Mouse (Mus musculus) cerebellum, postnatal 36 days (tissue): ENCODE results near the gene Erc2.
"Not testable (repeated sequence)": the region's sequence is repeated elsewhere in the genome, so short reads cannot be mapped to it uniquely, and the experiment has no call there.

Experiments
- DNase-seq, 2 experiments: peaks; one replicate each; pipeline ENCODE4 v3.0.0; 2021 to 2022; ENCODE audit warnings: mixed read lengths in 2 of 2

Erc2 gene

DNA sequence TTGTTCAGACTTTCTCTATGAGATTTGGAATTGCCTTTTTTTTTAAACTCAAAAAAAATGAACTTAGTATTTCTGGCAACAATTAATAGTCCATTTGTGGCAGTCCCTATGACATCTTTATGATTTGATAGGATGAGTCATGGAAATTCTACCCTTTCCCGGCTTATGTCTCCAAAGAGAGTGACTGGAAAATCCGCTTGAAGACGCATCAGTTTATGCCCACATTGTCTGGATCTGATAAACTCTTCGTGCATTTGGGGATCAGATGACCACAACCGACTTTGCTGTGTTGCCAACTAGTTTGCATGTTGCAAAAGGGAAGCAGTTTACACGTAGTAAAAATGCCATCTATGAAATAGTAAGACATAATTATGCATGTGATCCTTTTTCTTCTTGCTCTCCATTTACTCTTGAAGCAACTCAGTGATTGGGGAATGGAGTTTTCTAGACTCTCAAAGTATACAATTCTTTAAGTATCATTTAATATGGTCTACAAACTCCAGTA lies 215.4 kb downstream of the Erc2 start:
- no peak for DNase-seq

DNA sequence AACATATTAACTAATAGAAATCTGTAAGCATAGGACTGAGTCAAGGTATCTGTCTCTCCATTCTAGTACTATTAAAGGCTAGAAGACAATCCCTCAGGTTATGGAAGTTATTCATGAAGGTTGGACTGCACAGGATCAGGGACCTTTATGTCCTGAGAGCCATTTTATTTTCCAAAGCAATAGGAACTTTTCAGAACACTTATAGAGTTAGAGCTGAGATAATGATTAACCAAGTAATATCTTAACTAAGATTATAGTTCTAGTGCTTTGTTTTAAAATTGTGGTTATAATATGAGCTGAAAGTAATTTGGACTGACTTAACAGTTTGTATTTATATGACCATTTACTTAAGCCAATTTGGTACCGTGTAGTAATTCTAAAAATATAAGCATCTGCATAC lies 217.9 kb downstream of the Erc2 start:
- no peak for DNase-seq

DNA sequence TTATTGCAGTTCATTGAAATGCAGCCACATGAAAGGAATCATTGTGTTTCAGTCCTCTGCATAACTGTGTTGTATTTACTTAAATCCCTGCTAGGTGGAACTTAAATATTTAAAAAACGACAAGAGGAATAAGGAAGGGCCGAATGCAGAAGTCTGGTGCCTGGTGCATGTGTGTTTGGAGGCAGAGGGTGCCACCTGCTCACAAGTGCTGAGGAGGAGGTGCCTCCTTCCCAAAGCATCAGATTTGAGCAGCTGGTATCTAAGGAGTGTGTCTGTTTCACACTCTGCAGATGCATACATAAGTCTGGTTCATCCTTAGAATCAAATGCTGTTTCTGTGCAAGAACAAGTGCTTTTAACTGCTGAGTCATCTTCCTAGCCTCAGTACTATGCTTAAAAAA lies 224.6 kb downstream of the Erc2 start:
- DNase-seq = no peak

DNA sequence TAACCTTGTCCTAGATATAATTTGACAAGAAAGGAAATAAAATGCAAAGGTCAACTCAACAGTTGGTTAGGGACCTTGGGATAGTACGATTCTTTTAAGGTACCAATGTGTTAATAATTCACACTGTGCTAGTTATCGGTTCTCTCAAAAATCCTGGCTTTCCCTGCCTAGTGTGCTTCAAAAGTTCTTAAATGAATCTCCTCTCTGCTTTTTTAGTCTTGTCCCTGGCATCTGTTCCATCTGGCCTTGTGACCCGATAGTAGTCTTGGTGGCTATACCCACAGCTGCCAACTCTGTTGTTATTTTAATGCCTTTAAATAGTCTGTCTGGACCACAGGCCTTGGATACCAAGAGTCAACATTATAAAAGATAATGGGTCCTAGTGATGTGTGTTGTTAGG lies 225.1 kb downstream of the Erc2 start:
- DNase-seq = no peak

DNA sequence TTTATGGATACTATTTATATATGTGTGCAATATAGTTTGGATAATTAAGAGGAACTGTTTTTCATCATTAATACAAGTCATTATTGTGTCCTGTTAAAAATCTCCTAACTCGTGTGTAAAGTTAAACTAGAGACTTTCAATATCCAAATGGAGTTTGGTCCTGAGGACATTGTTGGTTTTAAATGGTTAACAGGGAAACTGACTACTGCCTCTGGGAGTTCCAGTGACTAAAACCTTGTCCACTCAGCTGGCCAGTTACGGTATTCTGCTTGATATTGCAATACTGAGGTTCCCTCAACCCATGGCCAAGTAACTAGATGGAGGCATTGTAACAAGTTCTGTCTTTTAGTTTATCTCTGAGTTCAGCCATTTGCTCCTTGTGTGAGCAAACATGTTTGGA lies 229.0 kb downstream of the Erc2 start:
- no peak for DNase-seq

DNA sequence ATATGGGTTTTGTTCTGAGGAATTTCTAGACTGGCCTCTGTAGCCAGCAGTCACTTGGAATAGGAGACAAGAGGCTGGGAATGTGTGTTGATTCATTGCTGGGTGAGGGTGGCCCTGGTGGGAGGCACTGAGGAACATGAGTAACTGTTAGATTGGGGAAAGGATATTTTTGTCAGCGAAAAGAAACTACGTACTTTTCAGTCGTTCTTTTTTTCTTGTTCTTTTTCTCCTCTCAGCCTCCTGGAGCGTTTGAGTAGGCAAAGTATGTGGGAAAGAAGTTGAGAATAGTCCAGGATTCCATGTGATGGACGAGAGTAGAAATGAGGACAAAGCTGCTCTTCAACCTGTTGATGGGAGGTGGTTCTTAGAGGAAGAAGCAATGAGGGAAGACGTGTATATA lies 230.4 kb downstream of the Erc2 start:
- DNase-seq = no peak

DNA sequence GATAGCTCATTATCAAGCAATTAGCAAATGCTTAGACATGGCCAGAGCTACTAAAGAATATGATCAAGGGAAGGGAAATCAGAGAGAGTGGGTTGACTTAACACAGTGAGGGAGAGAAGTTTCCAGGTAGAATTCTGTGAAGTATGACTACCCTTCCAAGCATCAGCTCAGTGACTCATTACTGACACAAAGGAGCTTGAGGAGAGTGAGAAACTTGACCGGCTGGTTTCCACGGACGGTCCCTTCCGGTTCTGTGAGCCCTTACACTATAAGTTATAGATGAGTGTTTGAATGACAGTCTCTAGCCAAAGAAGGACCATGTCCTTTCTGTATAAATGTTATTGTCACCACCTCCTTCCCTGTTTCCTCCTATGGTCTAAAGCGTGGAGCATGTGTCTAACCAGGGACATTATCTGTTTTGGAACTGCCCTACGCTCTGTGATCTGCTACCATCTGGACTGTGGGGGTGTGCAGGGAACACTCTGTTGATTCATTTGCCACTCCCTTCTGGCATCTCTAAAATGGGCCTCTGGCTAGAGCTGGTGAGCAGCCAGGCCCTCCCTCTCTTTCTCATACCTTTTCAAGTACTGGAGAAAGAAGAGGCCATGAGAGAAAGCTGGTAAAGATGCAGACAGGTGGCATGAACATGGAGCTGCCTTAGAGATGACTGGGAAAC lies 238.3 kb downstream of the Erc2 start:
- peak; percentile 48 to 54 for DNase-seq

DNA sequence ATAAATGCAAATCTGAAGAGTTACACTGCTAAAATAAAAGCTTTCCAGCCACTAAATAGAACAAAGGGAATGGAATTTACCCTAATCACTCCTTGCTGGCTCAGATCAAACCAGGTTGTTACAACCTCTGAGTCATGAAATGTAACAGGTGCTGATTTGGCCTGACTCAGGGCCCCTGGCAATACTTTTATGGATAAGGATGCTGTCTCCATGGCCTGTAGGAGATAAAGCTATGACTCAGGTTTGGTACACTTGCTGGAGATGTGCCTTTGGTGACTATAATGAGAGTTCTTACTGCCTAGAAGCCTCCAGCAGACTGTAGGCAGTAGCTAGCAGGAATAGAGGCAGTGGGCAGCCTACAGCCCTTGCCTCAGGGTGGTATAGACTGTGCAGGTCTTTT lies 240.1 kb downstream of the Erc2 start:
- DNase-seq = peak in 1 of 2 experiments; percentile 20

DNA sequence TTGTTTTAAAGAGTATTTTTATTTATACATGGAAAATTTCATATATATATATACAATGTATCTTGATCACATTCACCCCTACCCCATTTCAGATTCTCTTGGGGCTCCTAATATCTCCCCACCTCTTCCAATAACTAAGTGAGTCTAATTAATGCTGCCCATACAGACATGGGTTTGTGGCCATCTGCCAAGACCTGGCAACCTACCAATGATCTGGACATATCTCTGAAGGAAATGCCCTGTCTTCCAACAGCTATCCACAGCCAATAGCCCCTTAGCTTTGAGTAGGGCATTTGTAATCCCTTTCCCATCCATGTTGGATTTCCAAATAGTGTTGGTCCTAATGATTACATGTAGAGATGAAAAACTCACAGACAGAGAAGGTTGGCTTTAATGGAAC lies 245.2 kb downstream of the Erc2 start:
- peak; percentile 44 to 45 for DNase-seq

DNA sequence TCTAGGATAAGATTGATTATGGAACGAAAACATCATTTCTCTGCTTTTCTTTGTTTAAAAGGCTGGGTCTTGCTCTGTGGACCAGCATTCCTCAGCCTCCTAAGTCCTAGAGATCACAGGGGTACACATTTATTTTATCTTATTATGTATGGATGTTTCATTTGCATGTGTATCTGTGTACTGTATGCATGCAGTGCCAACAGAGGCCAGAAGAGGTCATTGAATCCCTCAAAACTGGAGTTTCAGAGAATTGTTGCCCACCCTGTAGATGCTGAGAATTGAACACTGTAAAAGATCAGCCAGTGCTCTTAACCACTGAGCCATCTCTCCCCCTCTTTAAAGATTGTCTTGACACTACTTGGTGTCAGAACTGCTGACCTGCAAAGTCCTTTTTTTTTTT lies 251.4 kb downstream of the Erc2 start:
- no peak for DNase-seq

DNA sequence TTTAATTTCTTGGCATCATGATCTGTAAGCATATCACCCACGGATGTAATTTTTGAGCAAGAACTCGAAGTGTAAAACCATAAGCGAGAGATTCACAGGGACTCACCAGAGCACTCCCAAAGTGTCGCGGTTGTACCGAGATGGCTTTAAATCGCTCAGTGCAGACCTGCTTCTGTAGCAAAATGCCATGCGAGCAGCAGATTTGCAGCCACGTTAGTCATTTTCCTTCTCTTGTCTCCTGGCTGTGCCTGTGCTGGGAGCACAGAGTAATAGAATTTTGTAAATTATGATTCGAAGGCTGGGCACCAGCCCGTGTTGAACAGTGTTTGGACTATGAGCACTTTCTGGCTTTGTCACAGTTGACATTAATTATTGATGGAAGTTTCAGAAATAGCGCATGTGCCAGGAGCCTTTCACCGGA lies 253.8 kb downstream of the Erc2 start:
- no peak for DNase-seq

DNA sequence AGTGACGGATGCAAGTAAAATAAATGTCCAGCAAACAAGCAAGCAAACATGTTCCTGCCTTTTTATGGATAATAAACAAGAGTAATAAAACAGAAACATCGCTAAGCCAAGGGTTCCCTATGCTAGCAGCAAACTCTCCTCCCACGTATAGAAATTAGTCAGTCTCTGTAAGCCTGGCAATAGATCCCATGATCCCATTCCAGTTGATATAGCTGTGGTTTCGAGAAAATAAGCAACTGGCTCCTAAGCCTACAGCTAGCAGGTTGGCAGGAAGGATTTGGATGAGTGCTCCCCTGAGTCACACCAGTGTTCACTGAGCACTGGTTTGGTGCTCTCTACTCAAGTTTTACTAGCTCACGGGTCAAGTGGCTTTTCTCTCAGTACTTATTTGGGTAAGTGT lies 259.7 kb downstream of the Erc2 start:
- DNase-seq = no peak

DNA sequence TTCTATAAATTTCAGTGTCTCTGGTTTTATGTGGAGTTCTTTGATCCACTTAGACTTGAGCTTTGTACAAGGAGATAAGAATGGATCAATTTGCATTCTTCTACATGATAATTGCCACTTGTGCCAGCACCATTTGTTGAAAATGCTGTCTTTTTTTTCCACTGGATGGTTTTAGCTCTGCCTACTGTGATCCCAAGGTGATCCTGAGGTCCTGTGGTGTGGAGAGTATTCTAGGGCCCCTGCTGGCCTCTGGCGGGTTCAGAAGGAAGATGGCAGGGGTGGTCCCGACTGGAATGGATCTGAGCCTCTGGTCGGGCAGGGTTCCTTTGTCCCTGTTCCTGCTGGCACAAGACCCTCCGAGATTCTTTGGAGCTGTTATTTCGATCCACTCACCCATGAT lies 264.1 kb downstream of the Erc2 start:
- not testable (repeated sequence) for DNase-seq

DNA sequence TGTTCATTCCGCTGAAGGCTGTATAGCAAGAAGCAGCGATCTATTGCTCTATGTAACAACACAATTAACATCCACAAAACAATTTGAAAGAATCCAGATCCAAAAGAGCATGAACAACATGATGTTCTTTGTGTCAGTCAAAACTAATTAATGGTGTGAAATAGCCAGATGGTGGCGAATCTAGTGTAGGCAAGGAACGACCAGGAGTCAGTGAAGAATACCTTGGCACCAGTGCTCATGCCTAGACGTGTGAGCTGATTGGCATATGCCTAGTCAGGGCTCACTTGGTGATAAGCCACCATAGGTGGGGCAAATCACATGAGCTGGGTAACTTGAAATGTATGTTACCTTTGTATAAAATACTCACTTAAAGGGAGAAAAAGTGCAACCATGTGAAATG lies 265.3 kb downstream of the Erc2 start:
- no peak for DNase-seq

DNA sequence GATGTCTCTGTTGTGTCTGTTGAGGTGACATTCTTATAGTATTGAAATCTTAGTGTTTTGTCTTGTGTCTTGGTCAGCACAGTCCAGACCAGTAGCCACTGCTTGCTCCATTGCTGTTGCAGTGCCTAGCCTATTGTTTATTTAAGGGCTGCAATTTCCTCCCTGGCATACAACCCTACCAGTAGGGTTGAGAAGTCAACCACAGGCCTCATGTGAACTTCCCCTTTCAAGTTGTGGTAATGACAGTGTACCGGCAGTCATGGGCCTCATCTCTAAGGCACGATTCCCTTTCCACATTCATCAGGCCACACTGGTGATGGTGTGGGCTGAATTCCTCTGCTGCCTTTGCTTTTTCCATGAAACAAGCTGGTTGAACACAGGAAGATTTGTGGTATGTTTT lies 267.4 kb downstream of the Erc2 start:
- no peak for DNase-seq

DNA sequence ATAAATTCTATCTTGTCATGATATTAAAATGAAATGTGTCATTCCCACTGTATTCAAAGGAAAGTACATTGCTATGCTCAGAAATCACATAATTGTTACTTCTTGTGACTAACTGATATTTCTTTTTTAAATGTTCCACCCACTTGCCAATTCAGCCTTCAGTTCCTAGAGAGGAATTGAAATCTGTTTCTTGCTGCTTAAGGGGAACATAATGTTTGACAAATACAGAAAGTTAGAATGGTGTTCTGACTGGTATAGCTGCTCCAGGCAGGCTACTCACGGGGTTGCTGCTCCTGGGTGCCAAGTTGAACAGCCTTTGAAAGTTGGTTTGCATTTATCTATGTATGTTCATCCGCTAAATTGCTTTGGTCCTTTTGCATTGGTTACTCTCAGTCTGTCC lies 270.2 kb downstream of the Erc2 start:
- DNase-seq = no peak

DNA sequence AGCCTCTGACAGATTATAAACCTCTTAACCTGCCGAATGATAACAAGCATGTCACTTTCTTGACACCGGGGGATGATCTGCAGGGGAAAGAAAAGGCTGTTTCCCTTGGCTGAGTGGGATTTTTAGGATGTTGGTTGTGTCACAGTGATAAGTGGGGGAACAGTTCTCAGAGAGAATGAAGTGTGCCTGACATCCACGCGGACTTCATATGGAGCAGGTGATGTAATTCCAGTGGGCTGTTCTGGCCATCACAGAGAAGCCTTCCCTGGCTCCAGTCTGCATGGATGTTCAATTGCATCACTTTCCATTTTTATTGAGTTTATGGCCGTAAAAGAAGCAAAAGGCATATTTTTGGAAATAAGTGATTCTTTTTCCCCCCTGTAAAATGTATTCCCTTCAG lies 279.5 kb downstream of the Erc2 start:
- no peak for DNase-seq

DNA sequence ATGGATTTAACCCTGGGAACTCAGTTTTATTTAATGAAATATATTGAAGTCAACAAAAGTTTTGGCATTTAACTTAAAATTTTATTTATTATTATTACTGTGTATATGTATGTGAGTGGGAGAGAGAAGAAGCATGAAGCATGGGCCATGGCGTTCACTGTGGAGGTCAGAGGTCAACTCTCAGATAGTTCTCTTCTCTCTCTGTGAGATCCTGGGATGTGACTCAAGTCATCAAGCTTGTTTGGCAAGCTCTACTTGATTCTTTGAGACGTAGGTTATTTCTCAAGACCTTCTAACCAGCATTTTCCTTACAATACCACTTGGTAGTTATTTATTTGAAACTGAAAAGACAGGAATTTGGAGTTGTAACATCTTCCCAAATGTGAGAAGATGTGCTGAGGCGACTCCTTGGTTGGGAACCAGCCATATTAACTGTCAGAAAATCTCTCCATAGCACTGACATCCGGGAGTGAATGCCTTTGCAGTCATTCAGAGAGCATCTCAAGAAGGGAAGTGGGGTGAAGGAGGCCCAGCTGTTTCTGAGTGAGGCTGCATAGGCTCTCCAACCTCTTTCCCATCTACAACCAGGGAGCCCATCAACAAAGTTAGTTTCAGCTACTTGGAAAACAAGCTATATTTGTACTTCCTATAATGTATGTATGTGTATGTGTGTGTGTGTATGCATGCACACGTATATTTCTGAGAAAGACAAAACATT lies 299.6 kb downstream of the Erc2 start:
- DNase-seq = no peak

DNA sequence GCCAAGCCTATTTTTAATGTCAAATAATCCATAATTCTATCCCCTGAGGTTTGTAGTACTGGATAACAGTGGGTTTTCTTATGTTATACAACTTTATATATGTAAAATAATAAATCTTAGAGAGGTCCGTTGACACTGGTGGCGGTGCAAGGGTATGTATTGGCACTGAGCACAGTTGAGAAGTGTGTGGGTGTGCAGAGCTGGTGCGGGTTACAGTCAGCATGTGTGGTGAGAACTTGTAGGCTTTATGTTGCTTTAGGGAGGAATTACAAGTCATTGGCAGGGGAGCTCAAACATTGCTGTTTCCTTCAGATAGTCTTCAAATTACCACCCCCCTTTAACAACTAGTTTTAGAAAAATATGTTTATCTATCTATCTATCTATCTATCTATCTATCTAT lies 305.1 kb downstream of the Erc2 start:
- DNase-seq = no peak

DNA sequence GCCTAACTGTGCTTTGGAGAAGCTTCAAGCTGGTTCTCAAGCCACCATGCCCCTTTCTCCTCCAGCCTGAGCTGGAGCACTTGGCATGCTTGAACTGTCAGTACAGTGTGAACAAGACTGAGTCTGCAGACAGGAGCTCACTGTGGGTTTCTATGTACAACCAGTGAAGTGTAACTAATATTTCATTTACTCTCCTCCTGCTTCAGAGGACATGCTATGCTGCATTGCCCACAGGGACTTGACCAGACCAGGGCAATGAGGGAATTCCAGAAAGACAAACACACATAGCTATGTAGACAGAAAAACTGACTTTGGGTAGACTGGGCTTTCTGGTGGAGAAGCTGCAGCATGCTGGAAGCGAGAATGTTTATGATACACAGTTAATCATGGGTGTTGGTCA lies 311.3 kb downstream of the Erc2 start:
- DNase-seq = no peak

DNA sequence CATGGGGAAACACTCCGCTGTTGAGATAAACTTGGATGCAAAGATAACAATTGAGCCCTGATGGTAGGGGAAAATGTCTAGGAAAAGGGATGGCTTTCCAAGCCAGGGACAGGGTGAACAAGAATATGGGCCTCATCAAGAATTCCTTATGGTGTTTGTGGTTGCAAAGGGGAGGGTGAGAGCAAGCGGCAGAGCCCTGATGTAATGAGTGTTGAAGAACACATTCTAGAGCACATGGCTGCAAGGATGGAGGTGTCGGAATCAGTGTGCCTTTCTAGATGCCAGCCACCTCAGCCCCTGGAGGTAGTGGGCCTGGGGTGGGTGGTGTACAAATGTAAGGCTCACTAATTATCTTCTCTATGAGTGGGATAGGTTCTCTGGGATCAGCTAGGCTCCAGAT lies 313.5 kb downstream of the Erc2 start:
- DNase-seq = no peak

DNA sequence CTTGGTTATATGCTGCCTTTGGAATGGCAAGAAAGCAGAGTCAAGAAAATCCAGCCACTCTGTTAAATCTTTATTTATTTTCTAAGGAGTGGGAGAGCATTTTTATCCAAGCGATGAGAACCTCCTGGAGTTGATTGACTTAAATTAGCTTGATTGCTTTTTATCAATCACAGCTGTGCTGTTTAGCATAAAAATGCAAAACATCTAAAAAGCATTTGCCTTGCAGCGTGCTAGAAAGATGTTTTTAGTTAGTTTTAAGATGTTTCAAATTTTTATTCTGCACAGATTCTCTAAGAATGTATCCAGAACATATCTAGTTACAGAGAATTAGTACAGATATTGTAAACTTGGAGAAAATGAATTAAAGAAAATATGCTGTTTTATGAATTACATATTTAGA lies 315.7 kb downstream of the Erc2 start:
- no peak for DNase-seq

DNA sequence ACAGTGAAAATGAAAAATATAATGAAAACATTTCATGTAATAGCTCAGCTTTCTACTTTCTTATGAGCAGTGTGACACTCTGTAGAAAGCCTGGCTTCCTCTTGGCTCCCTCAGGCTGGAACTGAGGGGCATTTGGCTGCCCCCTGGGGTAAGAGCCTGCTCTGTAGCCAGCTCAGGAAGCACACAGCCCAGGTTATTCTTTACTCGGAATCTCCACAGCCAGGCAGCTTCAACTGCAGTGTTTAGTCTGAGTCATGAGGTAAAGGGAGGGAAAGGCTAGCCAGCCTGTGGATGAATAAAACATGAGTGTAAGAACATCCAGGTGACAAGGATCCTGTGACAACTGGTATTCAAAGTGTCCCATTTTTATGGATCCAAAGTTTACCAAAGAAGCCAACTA lies 323.0 kb downstream of the Erc2 start:
- peak; percentile 20 to 38 for DNase-seq

DNA sequence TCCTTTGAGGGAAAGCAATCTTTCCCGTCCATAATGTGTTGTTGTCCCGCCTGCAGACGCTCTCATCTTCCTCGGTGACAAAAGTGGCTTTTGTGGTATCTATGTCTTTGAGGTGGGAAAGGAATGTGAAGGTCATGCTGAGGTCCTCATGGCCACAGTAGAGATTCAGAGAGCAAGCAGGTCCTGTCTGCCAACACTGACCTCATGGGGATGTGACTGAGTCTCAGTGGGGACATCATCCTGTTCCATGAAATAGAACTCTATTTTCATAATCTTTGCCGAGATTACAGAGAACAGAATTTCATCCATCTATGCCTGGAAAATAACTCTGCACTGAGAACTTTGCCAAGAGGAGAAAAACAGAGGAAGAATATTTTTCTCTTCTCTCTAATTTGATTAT lies 324.0 kb downstream of the Erc2 start:
- DNase-seq = no peak

DNA sequence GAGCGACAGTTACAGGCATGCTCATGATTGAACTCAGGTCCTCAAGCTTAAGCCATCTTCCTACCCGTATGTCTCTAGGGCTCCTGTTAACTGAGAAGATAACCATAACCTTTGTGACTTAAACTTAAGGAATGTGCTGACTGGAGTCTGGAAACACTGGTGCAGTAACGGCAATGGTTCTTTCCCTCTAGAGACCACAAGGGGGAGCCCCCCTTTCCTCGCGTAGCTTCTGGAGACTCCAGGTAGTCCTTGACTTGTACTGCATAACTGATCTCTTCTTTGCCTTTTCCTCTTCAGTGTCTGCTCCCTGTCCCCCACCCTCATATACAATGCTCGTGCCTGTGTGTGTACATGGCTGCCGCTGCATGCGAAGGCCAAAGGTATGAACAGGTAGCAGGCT lies 326.2 kb downstream of the Erc2 start:
- no peak for DNase-seq
